Mouse (Mus musculus) testis, adult 2 months (tissue): ENCODE measurements at regions not wholly inside any gene's neighbourhood (a gene's known extent, or its start where the extent isn't known, plus 50 kb on each side); places are given as distances from the start of the nearest gene placed in this dataset.

Source experiments
- H3K27ac ChIP-seq: fragments of 200-500 bp; 2 replicates; pipeline ENCODE4 v1.5.1; 2012; ENCODE audit warnings: low read depth, low read length; ENCODE audit not compliant: control insufficient read depth, insufficient read depth
- H3K27me3 ChIP-seq: fragments of 200-500 bp; 2 replicates; pipeline ENCODE4 v1.6.1; 2012; ENCODE audit warnings: mild to moderate bottlenecking, low read length, moderate library complexity; ENCODE audit not compliant: control insufficient read depth, insufficient read depth
- H3K36me3 ChIP-seq: fragments of 200-500 bp; 2 replicates; pipeline ENCODE4 v1.6.1; 2012; ENCODE audit warnings: mild to moderate bottlenecking, low read length; ENCODE audit not compliant: control insufficient read depth, insufficient read depth
- H3K4me1 ChIP-seq: fragments of 200-500 bp; 2 replicates; pipeline ENCODE4 v1.6.1; 2012; ENCODE audit warnings: low read length; ENCODE audit not compliant: control insufficient read depth, insufficient read depth
- H3K4me3 ChIP-seq: fragments of 200-500 bp; 2 replicates; pipeline ENCODE4 v1.5.1; 2012; ENCODE audit warnings: low read depth, mild to moderate bottlenecking, low read length, moderate library complexity, mixed read lengths; ENCODE audit not compliant: control insufficient read depth
- CTCF ChIP-seq: fragments of 200-500 bp; IDR thresholded peaks from 2 replicates; pipeline ENCODE4 v1.5.1; 2012; ENCODE audit warnings: low read depth, mild to moderate bottlenecking, inconsistent platforms, low read length, moderate library complexity; ENCODE audit not compliant: control insufficient read depth, insufficient read depth, insufficient replicate concordance
- POLR2A ChIP-seq: fragments of 200-500 bp; IDR thresholded peaks from 2 replicates; pipeline ENCODE4 v1.6.1; 2012; ENCODE audit warnings: low read depth, mild to moderate bottlenecking, inconsistent platforms, low read length, moderate library complexity; ENCODE audit not compliant: control insufficient read depth

DNA sequence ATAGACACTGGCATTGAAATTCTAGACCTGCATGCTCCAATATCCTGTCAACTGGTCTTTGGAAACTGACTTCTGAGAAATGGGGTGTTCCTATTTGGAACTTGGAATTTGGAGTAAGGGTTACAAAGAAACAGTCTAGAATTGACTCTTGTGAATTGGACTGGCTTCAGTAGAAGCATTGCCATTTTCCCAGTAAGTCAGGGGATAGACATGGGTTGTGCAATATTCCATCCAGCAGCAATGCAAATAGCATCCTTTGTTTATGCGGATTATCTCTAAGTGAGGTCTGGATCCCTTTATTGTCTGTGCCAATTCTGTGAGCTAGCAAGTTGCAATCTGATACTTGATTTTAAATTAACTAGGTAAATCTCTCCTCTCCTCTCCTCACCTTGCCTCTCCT lies 651.5 kb upstream of the Fam160b2 start:
- TF ChIP-seq CTCF (no peak), POLR2A (no peak)
- Histone ChIP-seq H3K36me3 (no peaks in the 10 kb centered on the region), H3K4me1 (no peaks in the 10 kb centered on the region; the same call in 1 of the 2 replicates), H3K27ac (no peak overlapping the region), H3K4me3 (no peak overlapping the region; the same call in 1 of the 2 replicates), H3K27me3 (no peaks in the 10 kb centered on the region)

DNA sequence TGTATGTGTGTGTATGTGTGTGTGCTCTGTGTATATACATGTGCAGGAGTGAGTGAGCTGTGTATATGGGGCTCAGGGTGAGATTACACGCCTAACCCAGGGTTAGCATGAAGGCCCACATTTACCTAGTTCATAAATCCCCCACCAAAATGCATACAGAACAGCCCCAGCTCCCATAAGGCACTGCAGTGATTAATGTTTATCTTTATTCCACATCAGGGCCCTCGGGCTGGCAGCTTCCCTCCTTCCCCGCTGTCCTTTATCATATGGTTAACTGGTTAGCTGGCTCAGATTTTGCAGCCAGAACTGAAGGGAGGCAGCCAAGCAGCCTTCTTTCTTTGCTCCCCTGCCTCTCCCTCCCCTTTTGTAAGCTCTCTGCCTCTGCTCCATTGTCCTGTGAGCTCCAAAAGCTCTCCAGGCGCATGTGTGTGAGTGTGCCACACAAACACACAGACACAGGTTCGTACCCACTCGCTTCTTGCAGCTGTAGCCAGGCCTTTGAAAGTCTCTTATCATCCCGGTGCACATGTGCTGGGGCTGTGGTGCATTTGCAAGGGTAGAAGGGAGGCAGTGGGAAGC lies 649.8 kb upstream of the Fam160b2 start:
- TF ChIP-seq POLR2A (no peak), CTCF (no peak)
- H3K4me3 ChIP-seq = no peak overlapping the region
- H3K27me3 ChIP-seq = no peaks in the 10 kb centered on the region
- no peak overlapping the region for H3K27ac ChIP-seq
- no peaks in the 10 kb centered on the region for H3K36me3 ChIP-seq
- H3K4me1 ChIP-seq = no peaks in the 10 kb centered on the region; the same call in 1 of the 2 replicates

GRCm38 (mm10) chr14:71248534-71248933 lies 648.9 kb upstream of the Fam160b2 start:
- H3K4me3 ChIP-seq = no peak overlapping the region
- no peaks in the 10 kb centered on the region for H3K36me3 ChIP-seq
- no peaks in the 10 kb centered on the region; the same call in 1 of the 2 replicates for H3K4me1 ChIP-seq
- no peaks in the 10 kb centered on the region for H3K27me3 ChIP-seq
- H3K27ac ChIP-seq = no peak overlapping the region
- TF ChIP-seq POLR2A (no peak), CTCF (no peak)

DNA sequence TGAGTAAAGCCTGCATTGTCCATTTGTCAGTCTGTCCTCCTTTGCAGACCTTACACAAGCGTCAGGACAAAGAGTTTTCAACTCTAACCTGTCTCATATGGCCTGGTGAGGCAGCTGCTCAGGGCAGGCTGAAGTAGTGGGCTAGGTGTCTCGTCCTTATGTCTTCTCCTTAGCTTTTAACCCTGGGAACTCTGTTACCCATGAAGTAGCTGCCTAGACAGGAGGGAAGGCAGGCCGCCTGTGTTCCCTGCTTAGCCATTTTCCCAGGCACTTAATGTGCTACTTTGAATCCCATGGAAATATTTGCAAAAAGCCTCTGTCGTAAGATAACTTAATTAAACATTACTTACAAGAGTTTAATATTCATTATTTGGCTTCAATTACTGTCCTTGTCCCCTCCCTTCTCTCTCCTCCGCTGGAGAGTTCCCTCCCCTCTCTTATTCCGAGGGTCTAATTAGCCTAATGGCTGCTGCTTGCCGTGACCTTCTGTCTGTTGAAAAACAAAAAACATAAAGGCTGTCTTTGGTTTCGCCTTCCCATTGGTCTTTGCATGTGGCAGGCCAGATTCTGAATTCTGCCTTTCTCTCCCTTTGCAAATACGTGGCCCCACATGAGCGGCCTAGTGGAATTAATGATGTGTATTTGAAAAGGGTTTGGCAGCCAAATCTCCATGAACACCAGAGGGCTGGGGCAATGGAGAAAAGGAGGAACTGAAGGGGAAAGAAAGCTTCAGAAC lies 642.2 kb upstream of the Fam160b2 start:
- no peak overlapping the region for H3K4me3 ChIP-seq
- TF ChIP-seq CTCF (no peak), POLR2A (no peak)
- H3K27ac ChIP-seq = no peak overlapping the region
- H3K27me3 ChIP-seq = no peaks in the 10 kb centered on the region
- H3K36me3 ChIP-seq = no peaks in the 10 kb centered on the region
- no peaks in the 10 kb centered on the region for H3K4me1 ChIP-seq

- TF ChIP-seq CTCF = no peak
- H3K27ac ChIP-seq = no peak overlapping the region
- no peaks in the 10 kb centered on the region for H3K27me3 ChIP-seq
- no peak overlapping the region for H3K4me3 ChIP-seq
- no peaks in the 10 kb centered on the region for H3K36me3 ChIP-seq
- no peaks in the 10 kb centered on the region for H3K4me1 ChIP-seq
Observed at GRCm38 (mm10) chr14:71236192-71236591, 636.6 kb upstream of the Fam160b2 start.

DNA sequence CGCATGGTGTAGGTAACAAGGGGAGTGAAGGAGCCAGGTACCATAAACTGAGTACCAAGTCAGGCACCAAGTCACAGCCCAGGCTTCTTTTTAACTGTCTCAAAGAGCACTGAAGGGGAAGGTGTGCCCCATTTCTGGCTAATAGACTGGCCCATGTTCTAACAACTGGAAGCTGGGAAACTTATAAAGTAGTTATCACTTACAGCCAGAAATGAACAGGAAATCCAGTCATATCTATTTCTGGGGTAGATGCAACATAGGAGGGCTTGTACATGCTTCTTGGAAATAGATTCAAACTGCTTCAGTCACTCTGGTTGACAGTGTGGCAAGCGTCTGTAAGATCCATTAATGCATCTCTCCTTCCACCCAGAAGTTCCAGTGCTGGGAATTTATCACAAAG lies 635.3 kb upstream of the Fam160b2 start:
- no peak overlapping the region for H3K27ac ChIP-seq
- TF ChIP-seq CTCF (no peak), POLR2A (no peak)
- no peak overlapping the region for H3K4me3 ChIP-seq
- no peaks in the 10 kb centered on the region for H3K4me1 ChIP-seq
- no peaks in the 10 kb centered on the region for H3K27me3 ChIP-seq
- H3K36me3 ChIP-seq = no peaks in the 10 kb centered on the region

DNA sequence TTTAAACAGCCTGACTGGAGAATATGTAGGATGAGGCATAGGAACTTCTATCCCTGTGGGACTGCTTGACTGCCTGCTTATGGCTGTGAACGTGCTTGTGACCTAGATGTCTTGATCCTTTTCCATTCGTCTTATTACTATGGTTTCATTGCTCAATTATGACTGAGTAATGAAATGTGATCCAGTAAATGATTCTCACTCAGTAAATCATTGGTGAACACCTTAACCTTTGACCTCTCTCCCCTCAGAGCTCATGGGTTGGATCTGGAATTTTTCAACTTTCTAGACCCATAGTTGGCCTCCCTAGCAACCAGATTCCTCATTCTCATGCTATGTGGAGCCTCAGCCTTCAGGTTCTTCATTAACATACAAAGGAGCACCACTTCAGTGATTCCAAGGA lies 634.6 kb upstream of the Fam160b2 start:
- no peaks in the 10 kb centered on the region for H3K27me3 ChIP-seq
- no peak overlapping the region for H3K27ac ChIP-seq
- H3K36me3 ChIP-seq = no peaks in the 10 kb centered on the region
- no peak overlapping the region for H3K4me3 ChIP-seq
- no peak for TF ChIP-seq POLR2A
- no peak for TF ChIP-seq CTCF
- no peaks in the 10 kb centered on the region for H3K4me1 ChIP-seq

GRCm38 (mm10) chr14:71231223-71231815 lies 631.7 kb upstream of the Fam160b2 start:
- no peak for TF ChIP-seq POLR2A
- no peak for TF ChIP-seq CTCF
- no peaks in the 10 kb centered on the region for H3K4me1 ChIP-seq
- H3K27me3 ChIP-seq = no peaks in the 10 kb centered on the region
- H3K36me3 ChIP-seq = no peaks in the 10 kb centered on the region
- no peak overlapping the region for H3K27ac ChIP-seq
- H3K4me3 ChIP-seq = no peak overlapping the region
